Mouse (Mus musculus) thymus, adult 2 months (tissue): ENCODE results near the gene Dusp22. TPM values are rescaled to one million over a fixed set of nuclear protein-coding genes. Genes with fewer than 3 reads are reported as not detected.
A peak's percentile ranks its signal among the peaks of the same experiment; 100 is the strongest.

Source experiments
- DNase-seq: peaks from one replicate; pipeline ENCODE4 v3.0.0; 2021
- H3K27ac ChIP-seq: fragments of 200-500 bp; 2 replicates; pipeline ENCODE4 v1.5.1; 2012; ENCODE audit warnings: low read length, control low read depth; ENCODE audit not compliant: control insufficient read depth, insufficient read depth
- H3K27me3 ChIP-seq: fragments of 200-500 bp; 2 replicates; pipeline ENCODE4 v1.6.1; 2012; ENCODE audit warnings: mild to moderate bottlenecking, low read length, moderate library complexity, mixed read lengths; ENCODE audit not compliant: control insufficient read depth, insufficient read depth
- H3K36me3 ChIP-seq: fragments of 200-500 bp; 2 replicates; pipeline ENCODE4 v1.6.1; 2012; ENCODE audit warnings: mild to moderate bottlenecking, low read length, moderate library complexity; ENCODE audit not compliant: control insufficient read depth, insufficient read depth
- H3K4me1 ChIP-seq: fragments of 200-500 bp; replicated peaks from 2 replicates; pipeline ENCODE4 v1.6.1; 2012; ENCODE audit warnings: low read length; ENCODE audit not compliant: control insufficient read depth, insufficient read depth
- H3K4me3 ChIP-seq: fragments of 200-500 bp; 2 replicates; pipeline ENCODE4 v1.5.1; 2012; ENCODE audit warnings: mild to moderate bottlenecking, low read length, control low read depth, moderate library complexity; ENCODE audit not compliant: control insufficient read depth, insufficient read depth
- CTCF ChIP-seq: fragments of 200-500 bp; IDR thresholded peaks from 2 replicates; pipeline ENCODE4 v1.5.1; 2012; ENCODE audit warnings: mild to moderate bottlenecking, control low read depth, low read length, moderate library complexity, borderline replicate concordance; ENCODE audit not compliant: control insufficient read depth, poor library complexity, insufficient read depth; ENCODE audit errors: extremely low read depth
- POLR2A ChIP-seq: fragments of 200-500 bp; IDR thresholded peaks from 2 replicates; pipeline ENCODE4 v1.6.1; 2012; ENCODE audit warnings: mild to moderate bottlenecking, low read length, control low read depth, moderate library complexity; ENCODE audit not compliant: control insufficient read depth, poor library complexity, insufficient read depth; ENCODE audit errors: extremely low read depth
- WGBS: fragments of 180-500 bp; shearing (Covaris S2); methylation state at CpG from one replicate; pipeline ENCODE4 v1.1.7; 2018; 5-methylcytosine and 5-hydroxymethylcytosine counted together
- polyA plus RNA-seq: library from polyadenylated mRNA; depleted of rRNA; stranded (reverse); fragments of >200 nt; gene quantifications from 2 replicates; pipeline ENCODE4 v1.2.3, GENCODE M21; 2012; rRNA removed

The Dusp22 gene
- polyA plus RNA-seq = 10.6 and 11.1 TPM in 2 replicates

GRCm38 (mm10) chr13:30659613-30660505, at the start of gene Dusp22:
Gene Dusp22 (plus strand): TSS chr13:30659999.
- WGBS = 2% methylated on average over 74 of the region's 74 CpGs
- TF ChIP-seq POLR2A (no peak), CTCF (no peak; the same call in 1 of the 2 replicates)
- H3K4me3 ChIP-seq = peak within 1 kb of the TSS; percentile 100

DNA sequence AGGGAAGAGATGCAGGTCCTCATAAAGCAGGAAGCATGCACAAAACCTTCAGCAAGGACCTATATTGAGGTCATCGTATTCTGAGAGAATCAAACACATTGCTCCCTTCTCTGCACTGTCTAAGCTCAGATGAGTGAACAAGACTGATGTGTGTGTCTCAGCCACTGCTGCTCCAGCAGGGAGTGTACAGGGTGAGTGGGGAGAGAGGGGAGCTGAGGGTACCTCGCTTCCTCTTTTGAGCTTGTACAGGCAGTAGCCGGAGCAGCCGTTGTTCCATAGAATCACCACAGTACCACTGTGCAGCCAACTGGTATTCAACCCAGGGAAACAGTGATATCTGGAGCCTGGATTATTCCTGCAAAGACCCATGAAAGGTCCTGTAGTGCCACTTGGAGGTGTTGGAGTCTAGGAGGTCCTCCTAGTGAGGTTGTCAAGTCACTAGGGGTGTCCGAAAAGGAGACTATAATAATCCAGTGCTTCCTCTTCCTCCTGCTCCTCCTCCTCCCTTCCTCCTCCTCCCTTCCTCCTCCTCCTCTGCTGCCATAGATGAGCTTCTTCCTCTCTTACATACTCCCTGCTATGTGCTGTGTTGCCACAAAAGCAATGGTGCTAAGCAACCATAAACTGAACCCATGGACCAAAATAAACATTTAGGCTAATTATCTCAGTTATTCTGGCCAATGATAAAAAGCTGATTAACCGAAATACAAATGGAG, 47.6 kb upstream of the Dusp22 start:
- 37% methylated on average over 6 of the region's 6 CpGs for WGBS
- no peaks in the 10 kb centered on the region for H3K36me3 ChIP-seq
- H3K27ac ChIP-seq = no peak overlapping the region
- no peak overlapping the region for H3K4me3 ChIP-seq
- no peak for DNase-seq
- TF ChIP-seq CTCF (no peak), POLR2A (no peak)
- no peaks in the 10 kb centered on the region for H3K27me3 ChIP-seq
- H3K4me1 ChIP-seq = no peaks in the 10 kb centered on the region

More at GRCm38 (mm10) chr13:30659613-30660505, at the start of gene Dusp22:
- DNase-seq = peak; percentile 64
- Histone ChIP-seq H3K27ac (peak within 1 kb of the TSS; percentile 53; the same call in 1 of the 2 replicates), H3K4me1 (peaks cover 8% of the 10 kb centered on the region), H3K27me3 (no peaks in the 10 kb centered on the region), H3K36me3 (no peaks in the 10 kb centered on the region)

DNA sequence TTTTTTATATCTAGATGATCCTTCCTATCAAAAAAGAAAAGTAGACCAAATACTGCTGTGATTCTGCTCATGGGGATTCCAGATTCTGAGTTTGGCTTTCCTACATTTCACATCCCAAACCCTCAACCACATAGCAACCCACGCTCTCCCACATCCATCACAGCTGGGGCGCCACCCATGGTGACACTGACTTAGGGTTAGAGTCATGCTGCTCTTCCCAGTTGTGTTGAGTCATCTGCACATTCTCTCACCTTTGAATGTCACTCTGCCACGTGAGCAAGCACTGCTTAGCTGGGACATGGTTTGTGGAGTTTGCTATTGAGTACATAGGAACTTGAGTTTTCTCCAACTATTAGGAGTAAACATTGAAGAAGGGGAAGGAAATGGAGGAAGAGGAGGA, 40.1 kb upstream of the Dusp22 start:
- no peak for DNase-seq
- TF ChIP-seq CTCF = no peak
- TF ChIP-seq POLR2A = no peak
- no peaks in the 10 kb centered on the region for H3K36me3 ChIP-seq
- WGBS = 64% methylated on average over 3 of the region's 3 CpGs
- no peaks in the 10 kb centered on the region for H3K27me3 ChIP-seq
- H3K4me3 ChIP-seq = no peak overlapping the region
- H3K27ac ChIP-seq = no peak overlapping the region
- no peaks in the 10 kb centered on the region for H3K4me1 ChIP-seq

- Histone ChIP-seq H3K36me3 (no peaks in the 10 kb centered on the region), H3K27ac (no peak overlapping the region), H3K4me3 (no peak overlapping the region), H3K4me1 (peaks cover 19% of the 10 kb centered on the region), H3K27me3 (no peaks in the 10 kb centered on the region)
- WGBS = 90% methylated on average over 8 of the region's 8 CpGs
- DNase-seq = no peak
- TF ChIP-seq CTCF (no peak), POLR2A (no peak)
Observed at GRCm38 (mm10) chr13:30628195-30629048, 31.4 kb upstream of the Dusp22 start.

- no peak overlapping the region for H3K27ac ChIP-seq
- no peaks in the 10 kb centered on the region for H3K27me3 ChIP-seq
- peaks cover 21% of the 10 kb centered on the region for H3K4me1 ChIP-seq
- no peak for DNase-seq
- 15% methylated on average over 10 of the region's 10 CpGs for WGBS
- no peaks in the 10 kb centered on the region for H3K36me3 ChIP-seq
- TF ChIP-seq POLR2A = no peak
- TF ChIP-seq CTCF = no peak
- no peak overlapping the region for H3K4me3 ChIP-seq
Observed at GRCm38 (mm10) chr13:30629794-30630410, 29.9 kb upstream of the Dusp22 start.
